In genomic region chr15:81802941-81803351, GRCm38 (mm10) we compare ENCODE assay signal across 8 mouse cellular contexts. TPM values are rescaled to one million over a fixed set of nuclear protein-coding genes. Genes with fewer than 3 reads are reported as not detected.
A peak's percentile ranks its signal among the peaks of the same experiment; 100 is the strongest.
DNase-seq lines count a peak whose midpoint lies in the region; ATAC-seq and TF ChIP-seq lines count a peak whose summit lies in the region.

No protein-coding gene starts in this region.

- TF ChIP-seq EP300 in heart, postnatal 0 days (IDR thresholded peaks at IDR 0.05; ENCODE audit: low read depth): no peak

- peak overlapping the region; percentile 61 for H3K4me2 ChIP-seq in heart, postnatal 0 days (ENCODE audit: low read depth, low read length)
- peak overlapping the region; percentile 54 for H3K4me2 ChIP-seq in midbrain, embryonic 15.5 days

- H3K36me3 ChIP-seq in heart, postnatal 0 days (replicated peaks; ENCODE audit: control insufficient read depth, insufficient read depth, low read length): no peaks in the 10 kb centered on the region
- H3K36me3 ChIP-seq in midbrain, embryonic 15.5 days (replicated peaks): no peaks in the 10 kb centered on the region

- peak overlapping the region; percentile 77 for H3K27ac ChIP-seq in cortical plate, adult 2 months (ENCODE audit: insufficient read depth, low read length)
- H3K27ac ChIP-seq in heart, postnatal 0 days (ENCODE audit: low read depth): peak overlapping the region; percentile 86
- H3K27ac ChIP-seq in midbrain, embryonic 15.5 days: peak overlapping the region; percentile 66

- peaks cover 15% of the 10 kb centered on the region for H3K4me1 ChIP-seq in cortical plate, adult 2 months (ENCODE audit: control insufficient read depth, insufficient read depth, low read length)
- H3K4me1 ChIP-seq in heart, postnatal 0 days (ENCODE audit: control insufficient read depth, insufficient read depth): peaks cover 41% of the 10 kb centered on the region
- peaks cover 16% of the 10 kb centered on the region for H3K4me1 ChIP-seq in midbrain, embryonic 15.5 days

- 4% methylated on average over 8 of the region's 8 CpGs for WGBS in heart, postnatal 0 days
- 7% methylated on average over 8 of the region's 8 CpGs for WGBS in midbrain, embryonic 15.5 days

- no peaks in the 10 kb centered on the region for H3K9me3 ChIP-seq in heart, postnatal 0 days (replicated peaks; ENCODE audit: control insufficient read depth, low read length)
- no peaks in the 10 kb centered on the region for H3K9me3 ChIP-seq in midbrain, embryonic 15.5 days

- peak overlapping the region; percentile 44; the same call in 1 of the 2 replicates for H3K9ac ChIP-seq in heart, postnatal 0 days (replicated peaks; ENCODE audit: low read depth, low read length)
- peak overlapping the region; percentile 26; the same call in 1 of the 2 replicates for H3K9ac ChIP-seq in midbrain, embryonic 15.5 days

- peak; percentile 68 to 76 for DNase-seq in lung, adult 18-20 months
- no peak for DNase-seq in lung, postnatal 10 days
- DNase-seq in heart, postnatal 0 days (ENCODE audit: low spot score): peak; percentile 16
- DNase-seq in left cerebral cortex, postnatal 36 days (ENCODE audit: low spot score in 2 of 2): peak; percentile 77 to 79
- DNase-seq in embryo, embryonic 9.5 days (ENCODE audit: extremely low spot score): no peak
- no peak for DNase-seq in spleen, adult 12 weeks (ENCODE audit: low spot score)

- peak overlapping the region; percentile 61 for H3K4me3 ChIP-seq in cortical plate, adult 2 months (ENCODE audit: insufficient read depth, low read length)
- H3K4me3 ChIP-seq in heart, postnatal 0 days (ENCODE audit: low read depth, low read length): peak overlapping the region; percentile 38
- H3K4me3 ChIP-seq in midbrain, embryonic 15.5 days: peak overlapping the region; percentile 28

- TF ChIP-seq POLR2A in cortical plate, adult 2 months (IDR thresholded peaks at IDR 0.05; ENCODE audit: extremely low read depth, insufficient read depth, low read length): peak; percentile 55

- ATAC-seq in heart, postnatal 0 days (ENCODE audit: insufficient read depth, low read depth): peak; percentile 3; the same call in 1 of the 2 replicates
- ATAC-seq in midbrain, embryonic 15.5 days (replicated peaks): peak; percentile 53

- H3K27me3 ChIP-seq in heart, postnatal 0 days (ENCODE audit: control insufficient read depth, insufficient read depth, low read length): no peaks in the 10 kb centered on the region
- H3K27me3 ChIP-seq in midbrain, embryonic 15.5 days (replicated peaks): no peaks in the 10 kb centered on the region

- TF ChIP-seq CTCF in cortical plate, adult 2 months (IDR thresholded peaks at IDR 0.05; ENCODE audit: extremely low read depth, insufficient read depth, low read length): no peak
- no peak for TF ChIP-seq CTCF in heart, postnatal 0 days (IDR thresholded peaks at IDR 0.05; ENCODE audit: low read depth)

- intact Hi-C loops in left cerebral cortex, postnatal 36 days (cut with DNase I): loop anchor here (2.0 kb wide), 1 partner anchor 58 kb away; the partner anchor contains the start of genes Rangap1 and Zc3h7b

RNA-seq across cellular contexts. Expression of gene Tef, which starts 0.7 kb away (rescaled TPM):
- polyA plus RNA-seq in cortical plate, adult 2 months (2012; rRNA removed): 318 and 326 TPM in 2 replicates
- 41.5 and 58.7 TPM in 2 replicates for total RNA-seq in heart, postnatal 0 days (2014; rRNA removed; ENCODE audit: low replicate concordance)
- 27.8 and 30.3 TPM in 2 replicates for polyA plus RNA-seq in heart, postnatal 0 days (2015; fragmentation: Nextera tagmentation; extraction: Ambion mirVana)
- 100 to 1,000 TPM; 244 to 267 TPM for total RNA-seq in left cerebral cortex, postnatal 36 days (2021)
- polyA plus RNA-seq in midbrain, embryonic 15.5 days (2015; fragmentation: Nextera tagmentation; extraction: Ambion mirVana): 24.0 and 25.2 TPM in 2 replicates

RNA-seq across cellular contexts. Expression of gene Tob2, which starts 55.6 kb away (rescaled TPM):
- 19.9 and 21.0 TPM in 2 replicates for polyA plus RNA-seq in cortical plate, adult 2 months (2012; rRNA removed)
- 19.2 and 75.8 TPM in 2 replicates for total RNA-seq in heart, postnatal 0 days (2014; rRNA removed; ENCODE audit: low replicate concordance)
- 16.0 and 18.2 TPM in 2 replicates for polyA plus RNA-seq in heart, postnatal 0 days (2015; fragmentation: Nextera tagmentation; extraction: Ambion mirVana)
- total RNA-seq in left cerebral cortex, postnatal 36 days (2021): 10 to 100 TPM; 26.4 to 37.6 TPM
- polyA plus RNA-seq in midbrain, embryonic 15.5 days (2015; fragmentation: Nextera tagmentation; extraction: Ambion mirVana): 16.5 and 18.5 TPM in 2 replicates

RNA-seq across cellular contexts. Expression of gene Rangap1, which starts 57.6 kb away (rescaled TPM):
- 151 and 154 TPM in 2 replicates for polyA plus RNA-seq in cortical plate, adult 2 months (2012; rRNA removed)
- 50.6 and 87.8 TPM in 2 replicates for total RNA-seq in heart, postnatal 0 days (2014; rRNA removed; ENCODE audit: low replicate concordance)
- 28.7 and 31.3 TPM in 2 replicates for polyA plus RNA-seq in heart, postnatal 0 days (2015; fragmentation: Nextera tagmentation; extraction: Ambion mirVana)
- 100 to 1,000 TPM; 206 to 228 TPM for total RNA-seq in left cerebral cortex, postnatal 36 days (2021)
- polyA plus RNA-seq in midbrain, embryonic 15.5 days (2015; fragmentation: Nextera tagmentation; extraction: Ambion mirVana): 162 and 164 TPM in 2 replicates

RNA-seq across cellular contexts. Expression of gene Zc3h7b, which starts 58.1 kb away (rescaled TPM):
- polyA plus RNA-seq in cortical plate, adult 2 months (2012; rRNA removed): 89.7 and 93.8 TPM in 2 replicates
- total RNA-seq in heart, postnatal 0 days (2014; rRNA removed; ENCODE audit: low replicate concordance): 41.4 and 51.1 TPM in 2 replicates
- 11.6 and 14.3 TPM in 2 replicates for polyA plus RNA-seq in heart, postnatal 0 days (2015; fragmentation: Nextera tagmentation; extraction: Ambion mirVana)
- total RNA-seq in left cerebral cortex, postnatal 36 days (2021): 100 to 1,000 TPM; 177 to 182 TPM
- polyA plus RNA-seq in midbrain, embryonic 15.5 days (2015; fragmentation: Nextera tagmentation; extraction: Ambion mirVana): 59.2 and 59.7 TPM in 2 replicates

Comparison
In these comparisons a context has a peak if more than half of its experiments do, and no peak if none do; other contexts are left out.
1. DNase-seq: peak in lung, adult 18-20 months (2 of 2), heart, postnatal 0 days (single experiment) and left cerebral cortex, postnatal 36 days (2 of 2); none in lung, postnatal 10 days (single experiment), embryo, embryonic 9.5 days (single experiment) and spleen, adult 12 weeks (single experiment).
2. RNA of gene Tef, which starts 0.7 kb away (polyA plus RNA-seq): 318 to 326 TPM in cortical plate, adult 2 months; 27.8 to 30.3 TPM in heart, postnatal 0 days and 24.0 to 25.2 TPM in midbrain, embryonic 15.5 days; every median in the first group is over 10 times any median in the second.
3. Peak in every context shown above with its lines, with median percentiles within 50 percentile points of each other: H3K27ac ChIP-seq and H3K4me3 ChIP-seq.